Mouse (Mus musculus) liver, embryonic 12.5 days (tissue): ENCODE data around the gene Zbtb16. TPM values are rescaled to one million over a fixed set of nuclear protein-coding genes. Genes with fewer than 3 reads are reported as not detected.

Source experiments
- ATAC-seq: fragments of 200-750 bp; cut with Nextera tagmentation; 2 replicates; pipeline ENCODE4 v1.8.0; 2017; ENCODE audit warnings: moderate number of reproducible peaks, mild to moderate bottlenecking, moderate library complexity
- H3K27ac ChIP-seq: fragments of 300-500 bp; sonication (generic); 2 replicates; pipeline ENCODE4 v1.5.1; 2016; ENCODE audit warnings: mild to moderate bottlenecking
- H3K27me3 ChIP-seq: fragments of 300-500 bp; sonication (generic); replicated peaks from 2 replicates; pipeline ENCODE4 v1.6.1; 2016; ENCODE audit warnings: mild to moderate bottlenecking, moderate library complexity
- H3K36me3 ChIP-seq: fragments of 300-500 bp; sonication (generic); 2 replicates; pipeline ENCODE4 v1.6.1; 2016; ENCODE audit warnings: mild to moderate bottlenecking, moderate library complexity
- H3K4me1 ChIP-seq: fragments of 300-500 bp; sonication (generic); 2 replicates; pipeline ENCODE4 v1.6.1; 2016
- H3K4me2 ChIP-seq: fragments of 300-500 bp; sonication (generic); 2 replicates; pipeline ENCODE4 v1.6.1; 2016; ENCODE audit warnings: mild to moderate bottlenecking, moderate library complexity
- H3K4me3 ChIP-seq: fragments of 300-500 bp; sonication (generic); 2 replicates; pipeline ENCODE4 v1.5.1; 2016; ENCODE audit warnings: mild to moderate bottlenecking, moderate library complexity
- H3K9ac ChIP-seq: fragments of 300-500 bp; sonication (generic); 2 replicates; pipeline ENCODE4 v1.6.1; 2016; ENCODE audit warnings: mild to moderate bottlenecking, moderate library complexity
- H3K9me3 ChIP-seq: fragments of 300-500 bp; sonication (generic); replicated peaks from 2 replicates; pipeline ENCODE4 v1.6.1; 2016; ENCODE audit warnings: mild to moderate bottlenecking, moderate library complexity
- WGBS: fragments of 180-500 bp; shearing (Covaris S2); methylation state at CpG from one replicate; pipeline ENCODE4 v1.1.7; 2016; ENCODE audit not compliant: insufficient replicate concordance; 5-methylcytosine and 5-hydroxymethylcytosine counted together
- polyA plus RNA-seq: library from polyadenylated mRNA; unstranded; fragments of >200 nt; fragmentation: Nextera tagmentation; extraction: Ambion mirVana; gene quantifications from 2 replicates; pipeline ENCODE4 v1.2.1, GENCODE M21; 2016

Gene Zbtb16
- polyA plus RNA-seq, 1 experiment from 2014 or later: 1.6 TPM

- Histone ChIP-seq H3K4me2 (no peak overlapping the region), H3K4me3 (no peak overlapping the region), H3K27ac (no peak overlapping the region), H3K27me3 (peaks cover 48% of the 10 kb centered on the region), H3K36me3 (no peaks in the 10 kb centered on the region), H3K4me1 (no peaks in the 10 kb centered on the region), H3K9me3 (no peaks in the 10 kb centered on the region), H3K9ac (no peak overlapping the region)
- no peak for ATAC-seq
- 25% methylated on average over 18 of the region's 18 CpGs for WGBS
Measured at GRCm38 (mm10) chr9:48635576-48636350, 200.3 kb downstream of the Zbtb16 start.

DNA sequence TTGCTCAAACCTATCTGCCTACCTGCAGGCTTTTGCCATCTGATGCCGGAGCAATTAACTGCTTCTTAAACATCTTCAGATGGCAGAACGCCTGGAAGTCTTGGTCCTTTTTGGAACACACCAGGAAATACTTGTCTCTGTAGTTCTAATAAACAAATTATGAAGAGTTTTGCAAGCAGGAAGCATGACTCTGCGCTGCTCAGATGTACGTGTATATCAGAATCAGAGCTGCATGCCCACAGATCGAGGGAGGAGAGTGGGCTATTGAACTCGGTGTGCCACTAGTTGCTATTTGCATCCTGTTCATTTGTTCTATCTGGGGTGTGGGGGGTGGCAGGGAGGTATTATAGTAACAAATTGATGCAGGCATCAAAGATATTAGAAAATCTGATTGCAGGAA lies 202.9 kb downstream of the Zbtb16 start:
- H3K9ac ChIP-seq: no peak overlapping the region
- H3K27ac ChIP-seq: no peak overlapping the region
- WGBS: 57% methylated on average over 6 of the region's 6 CpGs
- no peaks in the 10 kb centered on the region for H3K4me1 ChIP-seq
- peaks cover 37% of the 10 kb centered on the region for H3K27me3 ChIP-seq
- no peak overlapping the region for H3K4me2 ChIP-seq
- no peak overlapping the region for H3K4me3 ChIP-seq
- H3K9me3 ChIP-seq: no peaks in the 10 kb centered on the region
- no peaks in the 10 kb centered on the region for H3K36me3 ChIP-seq
- ATAC-seq: no peak

GRCm38 (mm10) chr9:48619268-48619667 lies 216.8 kb downstream of the Zbtb16 start:
- WGBS: 80% methylated on average over 1 of the region's 1 CpGs
- Histone ChIP-seq H3K36me3 (no peaks in the 10 kb centered on the region), H3K9ac (no peak overlapping the region), H3K27ac (no peak overlapping the region), H3K4me3 (no peak overlapping the region), H3K4me1 (no peaks in the 10 kb centered on the region; the same call in 1 of the 2 replicates), H3K4me2 (no peak overlapping the region), H3K9me3 (no peaks in the 10 kb centered on the region), H3K27me3 (peaks cover 14% of the 10 kb centered on the region; the same call in 1 of the 2 replicates)
- ATAC-seq: no peak

DNA sequence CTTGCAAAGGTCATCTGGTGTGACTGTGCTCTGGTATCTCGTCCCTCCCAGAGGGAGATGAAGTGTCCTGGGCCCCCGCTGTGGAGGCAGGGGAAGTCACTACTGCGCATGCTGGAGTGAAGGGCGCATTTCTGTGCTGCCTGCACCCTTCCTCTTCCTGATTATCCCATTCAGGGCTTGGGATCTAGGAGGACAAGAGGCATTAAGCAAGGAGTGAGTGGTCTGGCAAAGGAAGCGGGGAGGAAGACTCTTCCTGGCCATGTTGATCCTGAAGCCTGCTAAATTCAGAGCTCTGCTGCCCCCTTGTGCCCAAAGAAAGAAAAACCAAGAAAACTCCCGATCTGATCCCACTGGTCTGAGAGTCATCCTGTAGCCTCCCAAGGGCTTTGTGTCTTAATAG lies 217.4 kb downstream of the Zbtb16 start:
- Histone ChIP-seq H3K9ac (no peak overlapping the region), H3K4me1 (no peaks in the 10 kb centered on the region; the same call in 1 of the 2 replicates), H3K27ac (no peak overlapping the region), H3K4me2 (0 out of 2 replicates have a peak overlapping the region, but pooled peaks have one; percentile 10), H3K4me3 (no peak overlapping the region), H3K9me3 (no peaks in the 10 kb centered on the region), H3K36me3 (no peaks in the 10 kb centered on the region), H3K27me3 (peaks cover 14% of the 10 kb centered on the region; the same call in 1 of the 2 replicates)
- no peak for ATAC-seq
- WGBS: 11% methylated on average over 6 of the region's 6 CpGs

- H3K36me3 ChIP-seq: no peaks in the 10 kb centered on the region
- H3K9me3 ChIP-seq: no peaks in the 10 kb centered on the region
- H3K4me3 ChIP-seq: no peak overlapping the region
- no peak overlapping the region for H3K27ac ChIP-seq
- H3K4me1 ChIP-seq: no peaks in the 10 kb centered on the region; the same call in 1 of the 2 replicates
- no peak for ATAC-seq
- H3K9ac ChIP-seq: no peak overlapping the region
- WGBS: 57% methylated on average over 8 of the region's 8 CpGs
- H3K27me3 ChIP-seq: peaks cover 14% of the 10 kb centered on the region; the same call in 1 of the 2 replicates
- H3K4me2 ChIP-seq: 0 out of 2 replicates have a peak overlapping the region, but pooled peaks have one; percentile 10
Measured at GRCm38 (mm10) chr9:48618111-48618510, 217.9 kb downstream of the Zbtb16 start.

DNA sequence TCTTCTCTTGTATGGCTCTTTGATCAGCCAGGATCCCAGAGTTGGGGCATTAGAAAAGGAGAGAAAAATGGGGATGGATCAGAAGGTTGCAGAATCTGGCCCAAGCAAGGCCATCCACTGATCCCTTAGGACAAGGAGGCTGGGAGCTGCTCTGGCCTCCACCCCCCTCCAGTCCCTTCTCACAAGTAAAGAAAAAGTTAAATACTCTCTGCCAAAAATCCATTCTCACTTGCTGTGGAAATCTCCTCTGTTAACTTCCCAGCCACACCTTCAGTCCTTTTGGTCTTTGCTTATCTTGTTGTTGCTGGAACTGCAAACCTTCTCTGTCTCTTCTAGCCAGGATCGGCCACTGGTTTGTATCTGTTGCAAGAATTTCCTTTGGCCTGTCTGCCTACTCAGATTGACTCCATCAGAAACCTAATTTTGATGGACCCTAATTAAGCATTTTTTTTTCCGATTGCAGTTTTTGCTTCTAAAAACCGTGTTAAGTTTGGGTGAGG lies 218.5 kb downstream of the Zbtb16 start:
- no peak overlapping the region for H3K4me2 ChIP-seq
- H3K9me3 ChIP-seq: no peaks in the 10 kb centered on the region
- no peaks in the 10 kb centered on the region for H3K36me3 ChIP-seq
- ATAC-seq: no peak
- WGBS: 48% methylated on average over 3 of the region's 3 CpGs
- H3K9ac ChIP-seq: no peak overlapping the region
- no peak overlapping the region for H3K4me3 ChIP-seq
- no peak overlapping the region for H3K27ac ChIP-seq
- H3K4me1 ChIP-seq: no peaks in the 10 kb centered on the region; the same call in 1 of the 2 replicates
- peaks cover 14% of the 10 kb centered on the region; the same call in 1 of the 2 replicates for H3K27me3 ChIP-seq

- no peaks in the 10 kb centered on the region for H3K36me3 ChIP-seq
- H3K9ac ChIP-seq: no peak overlapping the region
- no peak overlapping the region for H3K27ac ChIP-seq
- H3K4me2 ChIP-seq: no peak overlapping the region
- H3K4me3 ChIP-seq: no peak overlapping the region
- H3K4me1 ChIP-seq: no peaks in the 10 kb centered on the region; the same call in 1 of the 2 replicates
- no peaks in the 10 kb centered on the region for H3K9me3 ChIP-seq
- no peaks in the 10 kb centered on the region for H3K27me3 ChIP-seq
- ATAC-seq: no peak
- 57% methylated on average over 4 of the region's 4 CpGs for WGBS
Measured at GRCm38 (mm10) chr9:48613221-48613620, 222.8 kb downstream of the Zbtb16 start.

DNA sequence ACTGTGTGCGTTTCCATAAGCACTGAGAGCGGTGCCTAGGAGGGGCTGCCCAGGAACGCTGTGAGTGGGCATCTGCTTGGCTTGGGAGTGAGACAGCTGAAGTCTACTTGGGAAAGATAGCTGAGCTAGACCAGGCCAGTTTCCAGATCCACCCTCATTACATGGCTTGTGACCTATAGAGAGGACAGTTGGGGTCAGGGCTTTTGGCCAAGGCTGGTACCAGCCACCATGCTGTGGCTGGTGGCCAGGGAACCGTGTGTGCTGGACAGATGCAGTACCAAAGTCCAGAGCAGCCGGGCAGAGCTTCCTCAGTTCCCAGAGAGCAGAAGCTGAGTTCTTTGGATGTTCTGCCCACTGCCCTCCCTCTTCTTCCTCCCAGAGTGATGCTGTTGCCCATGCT lies 223.5 kb downstream of the Zbtb16 start:
- Histone ChIP-seq H3K36me3 (no peaks in the 10 kb centered on the region), H3K9ac (no peak overlapping the region), H3K4me1 (no peaks in the 10 kb centered on the region), H3K4me2 (no peak overlapping the region), H3K27me3 (no peaks in the 10 kb centered on the region), H3K27ac (no peak overlapping the region), H3K4me3 (no peak overlapping the region), H3K9me3 (no peaks in the 10 kb centered on the region)
- WGBS: 59% methylated on average over 5 of the region's 5 CpGs
- ATAC-seq: no peak

DNA sequence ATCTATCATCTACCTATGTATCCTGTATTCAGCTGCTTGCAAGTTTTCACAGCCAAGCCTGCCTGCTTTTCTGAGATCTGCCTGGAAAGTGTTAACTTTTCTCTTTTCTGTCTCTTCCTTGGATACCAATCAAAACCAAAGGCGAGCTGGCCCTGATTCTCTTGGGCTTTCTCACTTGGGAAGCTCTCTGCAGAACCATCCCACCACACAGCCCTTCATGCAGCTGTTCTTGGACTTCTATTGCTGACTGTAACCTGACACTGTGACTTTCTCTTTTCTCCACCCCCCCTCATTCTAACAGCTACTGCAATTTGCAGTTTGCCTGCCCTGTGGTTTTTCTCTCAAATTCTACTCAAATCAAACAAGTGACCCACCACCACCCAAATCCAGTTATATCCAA lies 225.0 kb downstream of the Zbtb16 start:
- ATAC-seq: no peak
- H3K4me1 ChIP-seq: no peaks in the 10 kb centered on the region
- no peak overlapping the region for H3K27ac ChIP-seq
- no peak overlapping the region for H3K9ac ChIP-seq
- no peaks in the 10 kb centered on the region for H3K9me3 ChIP-seq
- H3K4me2 ChIP-seq: no peak overlapping the region
- no peak overlapping the region for H3K4me3 ChIP-seq
- 24% methylated on average over 1 of the region's 1 CpGs for WGBS
- H3K36me3 ChIP-seq: no peaks in the 10 kb centered on the region
- H3K27me3 ChIP-seq: no peaks in the 10 kb centered on the region

- Histone ChIP-seq H3K27me3 (no peaks in the 10 kb centered on the region), H3K9ac (no peak overlapping the region), H3K36me3 (no peaks in the 10 kb centered on the region), H3K4me1 (no peaks in the 10 kb centered on the region), H3K9me3 (no peaks in the 10 kb centered on the region), H3K27ac (no peak overlapping the region), H3K4me3 (no peak overlapping the region), H3K4me2 (no peak overlapping the region)
- ATAC-seq: no peak
- whole genome bisulfite sequencing: 34% methylated on average over 4 of the region's 4 CpGs
Measured at GRCm38 (mm10) chr9:48609734-48610133, 226.3 kb downstream of the Zbtb16 start.

DNA sequence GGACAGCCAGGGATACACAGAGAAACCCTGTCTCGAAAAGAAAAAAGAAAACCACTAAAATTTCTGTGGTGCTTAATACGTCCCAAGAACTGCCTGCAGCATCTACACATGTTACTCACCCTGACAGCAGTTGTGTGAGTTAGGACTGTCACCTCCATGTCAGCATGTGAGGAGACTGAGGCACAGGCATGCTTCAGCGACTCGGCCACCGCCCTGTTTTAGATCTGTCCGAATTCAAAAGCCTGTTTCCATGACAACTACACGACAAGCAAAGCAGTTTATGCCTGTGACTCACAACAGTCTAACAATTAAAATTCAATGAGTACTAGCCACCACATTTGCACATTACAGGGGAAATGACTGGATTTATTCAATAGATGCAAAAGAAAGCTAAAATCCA lies 228.6 kb downstream of the Zbtb16 start:
- Histone ChIP-seq H3K9me3 (no peaks in the 10 kb centered on the region), H3K9ac (no peak overlapping the region), H3K4me3 (no peak overlapping the region), H3K27ac (no peak overlapping the region), H3K36me3 (no peaks in the 10 kb centered on the region), H3K27me3 (no peaks in the 10 kb centered on the region), H3K4me2 (no peak overlapping the region), H3K4me1 (no peaks in the 10 kb centered on the region)
- ATAC-seq: no peak
- WGBS: 59% methylated on average over 7 of the region's 7 CpGs

DNA sequence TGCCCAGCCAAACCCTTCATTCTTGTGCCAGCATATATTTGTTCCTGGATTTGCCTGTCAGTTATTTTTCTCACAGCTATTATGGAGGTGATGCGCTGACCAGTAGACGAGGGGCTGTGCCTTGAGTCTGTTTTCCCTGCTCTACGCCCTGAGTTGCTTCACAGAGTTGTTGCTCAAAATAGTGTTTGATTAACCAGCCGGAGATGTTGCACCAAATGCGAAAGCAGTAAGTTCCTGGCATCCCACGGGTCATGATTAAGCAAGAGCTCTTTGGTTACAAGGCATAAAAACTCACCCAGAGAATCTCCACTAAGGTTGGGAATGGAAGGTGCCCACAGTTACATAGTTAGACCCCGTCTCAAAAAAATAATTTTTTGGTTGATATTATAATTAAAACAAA lies 229.9 kb downstream of the Zbtb16 start:
- 69% methylated on average over 7 of the region's 7 CpGs for WGBS
- Histone ChIP-seq H3K4me3 (no peak overlapping the region), H3K27ac (no peak overlapping the region), H3K4me1 (no peaks in the 10 kb centered on the region), H3K9ac (no peak overlapping the region), H3K36me3 (no peaks in the 10 kb centered on the region), H3K4me2 (no peak overlapping the region), H3K27me3 (no peaks in the 10 kb centered on the region), H3K9me3 (no peaks in the 10 kb centered on the region)
- ATAC-seq: no peak
